Mouse (Mus musculus) MEL (cell line): ENCODE measurements around the gene Diablo. TPM values are rescaled to one million over a fixed set of nuclear protein-coding genes. Genes with fewer than 3 reads are reported as not detected.

Source experiments
- DNase-seq: peaks from one replicate; pipeline ENCODE4 v3.0.0; 2011; ENCODE audit warnings: low read depth, low spot score
- H3K27ac ChIP-seq: 2 replicates; pipeline ENCODE4 v1.5.1; 2012; ENCODE audit warnings: low read depth, mild to moderate bottlenecking, control low read depth, low read length, moderate library complexity; ENCODE audit not compliant: control insufficient read depth
- H3K27me3 ChIP-seq, 2 experiments: fragments of 150-350 bp in 1 of 2; sonication (generic) in 1 of 2; 2 replicates each; pipeline ENCODE4 v1.6.1; 2012; ENCODE audit warnings: low read length in 2 of 2, mild to moderate bottlenecking in 2 of 2, improper control_type of control experiment in 1 of 2, moderate library complexity in 1 of 2; ENCODE audit not compliant: insufficient read depth in 2 of 2, control insufficient read depth in 1 of 2
- H3K36me3 ChIP-seq, 2 experiments: 2 replicates each; pipeline ENCODE4 v1.6.1; 2012 to 2014; ENCODE audit warnings: low read length in 2 of 2, improper control_type of control experiment in 1 of 2, inconsistent platforms in 1 of 2, mild to moderate bottlenecking in 1 of 2; ENCODE audit not compliant: insufficient read depth in 2 of 2, control insufficient read depth in 1 of 2
- H3K4me1 ChIP-seq, 2 experiments: fragments of 150-350 bp in 1 of 2; sonication (generic) in 1 of 2; 2 replicates each; pipeline ENCODE4 v1.6.1; 2012; ENCODE audit warnings: low read length in 2 of 2, improper control_type of control experiment in 1 of 2, mild to moderate bottlenecking in 1 of 2; ENCODE audit not compliant: insufficient read depth in 2 of 2, control insufficient read depth in 1 of 2
- H3K4me3 ChIP-seq, 2 experiments: fragments of 150-350 bp in 1 of 2; sonication (generic) in 1 of 2; 2 replicates each; pipeline ENCODE4 v1.5.1; 2012; ENCODE audit warnings: low read depth in 2 of 2, low read length in 2 of 2, mild to moderate bottlenecking in 2 of 2, moderate library complexity in 2 of 2, control low read depth in 1 of 2, improper control_type of control experiment in 1 of 2; ENCODE audit not compliant: control insufficient read depth in 1 of 2, insufficient read depth in 1 of 2
- H3K79me2 ChIP-seq: 2 replicates; pipeline ENCODE4 v1.6.1; 2012; ENCODE audit warnings: mild to moderate bottlenecking, low read length, moderate library complexity; ENCODE audit not compliant: control insufficient read depth, poor library complexity, insufficient read depth
- H3K9ac ChIP-seq: 2 replicates; pipeline ENCODE4 v1.6.1; 2012; ENCODE audit warnings: low read depth, mild to moderate bottlenecking, control low read depth, low read length, moderate library complexity; ENCODE audit not compliant: control insufficient read depth, poor library complexity, severe bottlenecking
- H3K9me3 ChIP-seq: fragments of 150-350 bp; sonication (generic); replicated peaks from 2 replicates; pipeline ENCODE4 v1.6.1; 2012; ENCODE audit warnings: mild to moderate bottlenecking, low read length, improper control_type of control experiment, moderate library complexity; ENCODE audit not compliant: insufficient read depth
- CHD1 ChIP-seq: IDR thresholded peaks from 2 replicates; pipeline ENCODE4 v1.6.1; 2012; ENCODE audit warnings: low read depth, mild to moderate bottlenecking, inconsistent platforms, low read length, improper control_type of control experiment
- CHD2 ChIP-seq: IDR thresholded peaks from 2 replicates; pipeline ENCODE4 v1.6.1; 2011; ENCODE audit warnings: low read length, improper control_type of control experiment
- CTCF ChIP-seq, 3 experiments: IDR thresholded peaks in 2 of 3; conservative IDR thresholded peaks in 1 of 3; 2 replicates each; pipeline ENCODE4 v1.5.1; 2011 to 2012; ENCODE audit warnings: low read length in 3 of 3, low read depth in 2 of 3, mild to moderate bottlenecking in 2 of 3, improper control_type of control experiment in 1 of 3, inconsistent platforms in 1 of 3, mixed read lengths in 1 of 3, moderate library complexity in 1 of 3; ENCODE audit not compliant: control insufficient read depth in 1 of 3, insufficient read depth in 1 of 3, poor library complexity in 1 of 3, severe bottlenecking in 1 of 3
- E2F4 ChIP-seq: IDR thresholded peaks from 2 replicates; pipeline ENCODE4 v1.6.1; 2011; ENCODE audit warnings: low read depth, low read length, improper control_type of control experiment, borderline replicate concordance
- EP300 ChIP-seq, 2 experiments: IDR thresholded peaks; 2 replicates each; pipeline ENCODE4 v1.6.1; 2011; ENCODE audit warnings: improper control_type of control experiment in 2 of 2, low read length in 2 of 2, low read depth in 1 of 2, mild to moderate bottlenecking in 1 of 2
- HCFC1 ChIP-seq: IDR thresholded peaks from 2 replicates; pipeline ENCODE4 v1.6.1; 2012; ENCODE audit warnings: low read depth, mild to moderate bottlenecking, inconsistent platforms, low read length, improper control_type of control experiment, moderate library complexity
- KAT2A ChIP-seq: conservative IDR thresholded peaks from 2 replicates; pipeline ENCODE4 v1.6.1; 2012; ENCODE audit warnings: low read depth, low read length, improper control_type of control experiment, inconsistent platforms
- MAFK ChIP-seq: IDR thresholded peaks from 2 replicates; pipeline ENCODE4 v1.6.1; 2011; ENCODE audit warnings: low read depth, mild to moderate bottlenecking, low read length, improper control_type of control experiment, borderline replicate concordance
- MXI1 ChIP-seq: IDR thresholded peaks from 2 replicates; pipeline ENCODE4 v1.6.1; 2011; ENCODE audit warnings: mild to moderate bottlenecking, low read depth, low read length, improper control_type of control experiment
- MYB ChIP-seq: IDR thresholded peaks from 2 replicates; pipeline ENCODE4 v1.6.1; 2011; ENCODE audit warnings: mild to moderate bottlenecking, low read depth, low read length, improper control_type of control experiment
- MYC ChIP-seq: IDR thresholded peaks from 2 replicates; pipeline ENCODE4 v1.6.1; 2011; ENCODE audit warnings: low read depth, mild to moderate bottlenecking, low read length, improper control_type of control experiment, moderate library complexity
- NRF1 ChIP-seq: IDR thresholded peaks from 2 replicates; pipeline ENCODE4 v1.6.1; 2014; ENCODE audit warnings: low read depth, mild to moderate bottlenecking, inconsistent platforms, low read length, improper control_type of control experiment, moderate library complexity; ENCODE audit not compliant: poor library complexity, insufficient read depth, severe bottlenecking
- POLR2A ChIP-seq, 2 experiments: IDR thresholded peaks; 2 replicates each; pipeline ENCODE4 v1.6.1; 2011 to 2012; ENCODE audit warnings: low read length in 2 of 2, mild to moderate bottlenecking in 2 of 2, control low read depth in 1 of 2, improper control_type of control experiment in 1 of 2, low read depth in 1 of 2, moderate library complexity in 1 of 2; ENCODE audit not compliant: control insufficient read depth in 1 of 2, insufficient read depth in 1 of 2, poor library complexity in 1 of 2
- POLR2AphosphoS2 ChIP-seq: IDR thresholded peaks from 2 replicates; pipeline ENCODE4 v1.6.1; 2011; ENCODE audit warnings: low read length, improper control_type of control experiment
- POLR2AphosphoS5 ChIP-seq: IDR thresholded peaks from 2 replicates; pipeline ENCODE4 v1.6.1; 2012; ENCODE audit warnings: low read depth, borderline replicate concordance, mild to moderate bottlenecking, inconsistent platforms, low read length, moderate library complexity, mixed read lengths
- RAD21 ChIP-seq: IDR thresholded peaks from 2 replicates; pipeline ENCODE4 v1.6.1; 2011; ENCODE audit warnings: mild to moderate bottlenecking, low read depth, low read length, improper control_type of control experiment
- SIN3A ChIP-seq: IDR thresholded peaks from 2 replicates; pipeline ENCODE4 v1.6.1; 2012; ENCODE audit warnings: low read length, improper control_type of control experiment, inconsistent platforms
- TAL1 ChIP-seq: IDR thresholded peaks from 2 replicates; pipeline ENCODE4 v1.6.1; 2012; ENCODE audit warnings: mild to moderate bottlenecking, inconsistent platforms, low read length, moderate library complexity, mixed read lengths
- TCF12 ChIP-seq: IDR thresholded peaks from 2 replicates; pipeline ENCODE4 v1.6.1; 2014; ENCODE audit warnings: low read depth, mild to moderate bottlenecking, inconsistent platforms, low read length, improper control_type of control experiment, moderate library complexity
- USF1 ChIP-seq: IDR thresholded peaks from 2 replicates; pipeline ENCODE4 v1.6.1; 2014; ENCODE audit warnings: low read depth, mild to moderate bottlenecking, inconsistent platforms, low read length, improper control_type of control experiment, moderate library complexity
- ZKSCAN1 ChIP-seq: IDR thresholded peaks from 2 replicates; pipeline ENCODE4 v1.6.1; 2012; ENCODE audit warnings: low read depth, mild to moderate bottlenecking, inconsistent platforms, low read length, improper control_type of control experiment, moderate library complexity
- ZMIZ1 ChIP-seq: IDR thresholded peaks from 2 replicates; pipeline ENCODE4 v1.6.1; 2012; ENCODE audit warnings: low read depth, mild to moderate bottlenecking, inconsistent platforms, low read length, improper control_type of control experiment, moderate library complexity
- polyA plus RNA-seq, 2 experiments: library from polyadenylated mRNA; stranded (reverse) in 1 of 2; unstranded in 1 of 2; fragments of >175 nt in 1 of 2; fragments of >200 nt in 1 of 2; gene quantifications; 2 replicates each; pipeline versions ENCODE4 v1.2.1 to v1.2.4; 2012; ENCODE audit warnings: low replicate concordance in 2 of 2, low read depth in 1 of 2; ENCODE audit not compliant: insufficient read length in 2 of 2, insufficient read depth in 1 of 2, missing spikeins in 1 of 2
- total RNA-seq: library from RNA; depleted of rRNA; stranded (reverse); fragments of 300-350 nt; gene quantifications from 2 replicates; pipeline ENCODE4 v1.2.3, GENCODE M21; 2012

Gene Diablo
- total and polyA plus RNA-seq, 3 experiments = 48.9 to 70.8 TPM; not detected in 1

DNA sequence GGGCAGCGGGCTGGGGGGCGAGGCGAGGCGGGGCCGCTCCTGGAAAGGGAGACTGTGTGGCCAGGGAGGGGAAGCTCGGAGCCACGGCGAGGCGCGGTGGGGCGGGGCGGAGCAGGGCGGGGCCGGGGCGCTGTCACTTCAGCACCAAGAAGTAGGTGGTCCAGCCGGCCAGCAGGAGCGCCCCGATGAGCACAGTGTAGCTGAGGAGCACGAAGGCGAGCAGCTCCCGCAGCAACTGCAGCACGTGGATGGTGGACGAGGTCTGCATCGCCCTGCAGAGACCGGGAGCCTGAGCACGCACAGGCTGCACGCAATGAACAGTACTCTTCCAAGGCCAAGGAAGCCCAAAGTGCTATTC is 396 bp upstream of the Diablo start (continued):
- 0 out of 2 replicates have a peak, but pooled peaks have one; percentile 38 for TF ChIP-seq MYC
- no peak for TF ChIP-seq POLR2AphosphoS5
- no peak; a peak in 1 of 4 replicates for TF ChIP-seq EP300 (IDR thresholded peaks at IDR 0.05; ENCODE audit: low read depth in 1 of 2, low read length in 2 of 2)
- no peak for TF ChIP-seq NRF1
- no peak for TF ChIP-seq ZKSCAN1
- no peak for TF ChIP-seq USF1
- TF ChIP-seq E2F4 = no peak
- TF ChIP-seq POLR2AphosphoS2 = no peak
- no peak for TF ChIP-seq CHD2
- TF ChIP-seq CTCF (IDR thresholded peaks at IDR 0.05 in 2 of 3, conservative IDR thresholded peaks at IDR 0.05 in 1 of 3; ENCODE audit: control insufficient read depth in 1 of 3, insufficient read depth in 1 of 3, low read depth in 2 of 3, low read length in 3 of 3, poor library complexity in 1 of 3, severe bottlenecking in 1 of 3) = no peak
- no peak for TF ChIP-seq RAD21
- no peak for TF ChIP-seq MAFK
- no peak for TF ChIP-seq KAT2A
- no peak for TF ChIP-seq TAL1
- no peak for TF ChIP-seq MYB
- no peak for TF ChIP-seq CHD1
- no peak for TF ChIP-seq HCFC1
- peak; percentile 89 for TF ChIP-seq MXI1
- TF ChIP-seq POLR2A (IDR thresholded peaks at IDR 0.05; ENCODE audit: control insufficient read depth in 1 of 2, insufficient read depth in 1 of 2, low read depth in 1 of 2, low read length in 2 of 2, poor library complexity in 1 of 2) = peak in 1 of 2 experiments; percentile 5; a peak in 1 of 4 replicates
- TF ChIP-seq TCF12 = no peak
- peak; percentile 77 for TF ChIP-seq SIN3A

DNA sequence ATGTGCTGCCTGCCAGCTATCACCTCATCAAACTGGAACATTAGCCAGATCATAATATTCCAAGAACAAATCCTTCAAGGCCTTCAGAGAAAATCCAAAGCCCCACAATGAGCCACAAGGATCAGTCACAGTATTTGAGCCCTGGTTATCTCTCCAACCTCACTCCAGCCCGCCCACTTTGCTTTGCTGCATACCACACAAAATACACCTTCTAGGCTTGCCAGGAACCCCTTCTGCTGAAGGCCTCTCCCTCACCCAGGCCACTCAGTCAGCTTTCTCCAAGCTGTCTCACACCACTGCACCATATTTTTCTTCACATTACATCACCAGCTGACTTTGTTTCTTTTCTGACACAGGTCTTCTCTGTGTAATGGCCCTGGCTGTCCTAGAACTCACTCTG is 1.8 kb downstream of the Diablo start:
- no peak for TF ChIP-seq ZMIZ1
- no peak for TF ChIP-seq POLR2A (IDR thresholded peaks at IDR 0.05; ENCODE audit: control insufficient read depth in 1 of 2, insufficient read depth in 1 of 2, low read depth in 1 of 2, low read length in 2 of 2, poor library complexity in 1 of 2)
- TF ChIP-seq, all 39 proteins: peak for 0
- no peak overlapping the region for H3K4me3 ChIP-seq
- peaks cover 4% of the 10 kb centered on the region in 2 experiments for H3K36me3 ChIP-seq
- H3K4me1 ChIP-seq = peaks cover 3 to 10% of the 10 kb centered on the region in 2 experiments; a peak in 3 of 4 replicates
- no peak for DNase-seq
- H3K79me2 ChIP-seq = peaks cover 6% of the 10 kb centered on the region
- H3K27me3 ChIP-seq = no peaks in the 10 kb centered on the region
- no peaks in the 10 kb centered on the region for H3K9me3 ChIP-seq
- no peak overlapping the region for H3K27ac ChIP-seq
- H3K9ac ChIP-seq = no peak overlapping the region
